Mouse (Mus musculus) liver, adult 2 months (tissue): Measurements from ENCODE around the gene Acat2. TPM values are rescaled to one million over a fixed set of nuclear protein-coding genes. Genes with fewer than 3 reads are reported as not detected.
A peak's percentile ranks its signal among the peaks of the same experiment; 100 is the strongest.

Source experiments
- DNase-seq: peaks from one replicate; pipeline ENCODE4 v3.0.0-alpha.2; 2011; ENCODE audit warnings: low read depth, low spot score; ENCODE audit errors: extremely low read depth
- H3K27ac ChIP-seq: fragments of 200-500 bp; replicated peaks from 2 replicates; pipeline ENCODE4 v1.5.1; 2012; ENCODE audit warnings: low read depth, mild to moderate bottlenecking, control low read depth, inconsistent platforms, low read length; ENCODE audit not compliant: insufficient read depth
- H3K27me3 ChIP-seq: fragments of 200-500 bp; 2 replicates; pipeline ENCODE4 v1.6.1; 2012; ENCODE audit warnings: mild to moderate bottlenecking, moderate library complexity, low read length, inconsistent platforms; ENCODE audit not compliant: control insufficient read depth, insufficient read depth
- H3K36me3 ChIP-seq: fragments of 200-500 bp; 2 replicates; pipeline ENCODE4 v1.6.1; 2012; ENCODE audit warnings: low read length, inconsistent platforms; ENCODE audit not compliant: control insufficient read depth, insufficient read depth
- H3K4me1 ChIP-seq: fragments of 200-500 bp; 2 replicates; pipeline ENCODE4 v1.6.1; 2011; ENCODE audit warnings: low read length; ENCODE audit not compliant: control insufficient read depth, insufficient read depth
- H3K4me3 ChIP-seq: fragments of 200-500 bp; 2 replicates; pipeline ENCODE4 v1.5.1; 2011; ENCODE audit warnings: low read depth, mild to moderate bottlenecking, control low read depth, low read length, moderate library complexity; ENCODE audit not compliant: insufficient read depth
- H3K79me2 ChIP-seq: fragments of 200-500 bp; 2 replicates; pipeline ENCODE4 v1.6.1; 2012; ENCODE audit warnings: inconsistent platforms, mild to moderate bottlenecking, low read length, moderate library complexity; ENCODE audit not compliant: control insufficient read depth, insufficient read depth
- H3K9ac ChIP-seq: fragments of 200-500 bp; 2 replicates; pipeline ENCODE4 v1.6.1; 2012; ENCODE audit warnings: low read depth, mild to moderate bottlenecking, control low read depth, inconsistent platforms, low read length
- CTCF ChIP-seq: fragments of 200-500 bp; IDR thresholded peaks from 2 replicates; pipeline ENCODE4 v1.5.1; 2011; ENCODE audit warnings: low read depth, low read length, control low read depth
- POLR2A ChIP-seq: fragments of 200-500 bp; IDR thresholded peaks from 2 replicates; pipeline ENCODE4 v1.6.1; 2011; ENCODE audit warnings: low read length, control low read depth; ENCODE audit not compliant: insufficient read depth; ENCODE audit errors: extremely low read depth
- WGBS: fragments of 180-500 bp; shearing (Covaris S2); methylation state at CpG from one replicate; pipeline ENCODE4 v1.1.7; 2018; 5-methylcytosine and 5-hydroxymethylcytosine counted together
- polyA plus RNA-seq: library from polyadenylated mRNA; depleted of rRNA; stranded (reverse); fragments of >200 nt; gene quantifications from 2 replicates; pipeline ENCODE4 v1.2.3, GENCODE M21; 2012
- total RNA-seq: library from RNA; depleted of rRNA; stranded (reverse); fragments of >200 nt; gene quantifications from 2 replicates; pipeline ENCODE4 v1.2.3, GENCODE M21; 2014

Acat2 gene
- total and polyA plus RNA-seq, 2 experiments, result 45.9 to 75.1 TPM

- TF ChIP-seq CTCF (no peak), POLR2A (no peak)
- Histone ChIP-seq H3K4me1 (peaks cover 2% of the 10 kb centered on the region; the same call in 1 of the 2 replicates), H3K9ac (no peak overlapping the region), H3K79me2 (no peaks in the 10 kb centered on the region; the same call in 1 of the 2 replicates), H3K36me3 (no peaks in the 10 kb centered on the region), H3K27ac (no peak overlapping the region), H3K4me3 (no peak overlapping the region), H3K27me3 (no peaks in the 10 kb centered on the region)
- no peak for DNase-seq
- WGBS, result 88% methylated on average over 6 of the region's 6 CpGs
These were observed 38.5 kb upstream of the Acat2 start for GRCm38 (mm10) chr17:12999069-12999468.

- Histone ChIP-seq H3K27me3 (no peaks in the 10 kb centered on the region), H3K27ac (no peak overlapping the region), H3K36me3 (no peaks in the 10 kb centered on the region), H3K9ac (no peak overlapping the region), H3K4me3 (no peak overlapping the region), H3K4me1 (peaks cover 2% of the 10 kb centered on the region; the same call in 1 of the 2 replicates), H3K79me2 (no peaks in the 10 kb centered on the region; the same call in 1 of the 2 replicates)
- WGBS, result 88% methylated on average over 5 of the region's 5 CpGs
- TF ChIP-seq CTCF (no peak), POLR2A (no peak)
- no peak for DNase-seq
These were observed 37.3 kb upstream of the Acat2 start for GRCm38 (mm10) chr17:12997890-12998289.

GRCm38 (mm10) chr17:12996345-12996744, 35.8 kb upstream of the Acat2 start:
- H3K4me1 ChIP-seq, result peaks cover 2% of the 10 kb centered on the region; the same call in 1 of the 2 replicates
- H3K27me3 ChIP-seq, result no peaks in the 10 kb centered on the region
- no peaks in the 10 kb centered on the region for H3K36me3 ChIP-seq
- no peak overlapping the region for H3K9ac ChIP-seq
- H3K27ac ChIP-seq, result no peak overlapping the region
- 28% methylated on average over 3 of the region's 3 CpGs for WGBS
- peak; percentile 58 for DNase-seq
- TF ChIP-seq CTCF (peak; percentile 30; the same call in 1 of the 2 replicates), POLR2A (no peak)
- H3K79me2 ChIP-seq, result no peaks in the 10 kb centered on the region; the same call in 1 of the 2 replicates
- H3K4me3 ChIP-seq, result no peak overlapping the region

GRCm38 (mm10) chr17:12994069-12994468, 33.5 kb upstream of the Acat2 start, which contains the start of gene Wtap:
TSS of gene Wtap (minus strand) at chr17:12994169.
- Histone ChIP-seq H3K27me3 (no peaks in the 10 kb centered on the region), H3K36me3 (no peaks in the 10 kb centered on the region), H3K79me2 (peaks cover 5% of the 10 kb centered on the region; the same call in 1 of the 2 replicates), H3K27ac (no peak within 1 kb of the TSS), H3K9ac (no peak within 1 kb of the TSS), H3K4me1 (peaks cover 6% of the 10 kb centered on the region; the same call in 1 of the 2 replicates), H3K4me3 (peak within 1 kb of the TSS; percentile 89; the same call in 1 of the 2 replicates)
- 75% methylated on average over 1 of the region's 1 CpGs for WGBS
- no peak for DNase-seq
- no peak for TF ChIP-seq POLR2A
- TF ChIP-seq CTCF, result no peak

GRCm38 (mm10) chr17:12992470-12992991, 32.0 kb upstream of the Acat2 start:
- H3K27ac ChIP-seq, result peak overlapping the region; percentile 73
- peak; percentile 87 for DNase-seq
- WGBS, result under 1% methylated on average over 51 of the region's 51 CpGs

More at GRCm38 (mm10) chr17:12992470-12992991, 32.0 kb upstream of the Acat2 start:
- Histone ChIP-seq H3K9ac (peak overlapping the region; percentile 72), H3K4me3 (peak overlapping the region; percentile 89), H3K36me3 (no peaks in the 10 kb centered on the region), H3K79me2 (peaks cover 11% of the 10 kb centered on the region; the same call in 1 of the 2 replicates), H3K4me1 (peaks cover 11% of the 10 kb centered on the region; the same call in 1 of the 2 replicates), H3K27me3 (no peaks in the 10 kb centered on the region)
- peak; percentile 38; the same call in 1 of the 2 replicates for TF ChIP-seq POLR2A
- TF ChIP-seq CTCF, result no peak
